Mouse (Mus musculus): ENCODE measurements around the gene Cd6. TPM values are rescaled to one million over a fixed set of nuclear protein-coding genes. Genes with fewer than 3 reads are reported as not detected.

Cd6 gene
- total and polyA plus RNA-seq, 3 experiments, result 0.09 to 0.73 (median 0.17) TPM

DNA sequence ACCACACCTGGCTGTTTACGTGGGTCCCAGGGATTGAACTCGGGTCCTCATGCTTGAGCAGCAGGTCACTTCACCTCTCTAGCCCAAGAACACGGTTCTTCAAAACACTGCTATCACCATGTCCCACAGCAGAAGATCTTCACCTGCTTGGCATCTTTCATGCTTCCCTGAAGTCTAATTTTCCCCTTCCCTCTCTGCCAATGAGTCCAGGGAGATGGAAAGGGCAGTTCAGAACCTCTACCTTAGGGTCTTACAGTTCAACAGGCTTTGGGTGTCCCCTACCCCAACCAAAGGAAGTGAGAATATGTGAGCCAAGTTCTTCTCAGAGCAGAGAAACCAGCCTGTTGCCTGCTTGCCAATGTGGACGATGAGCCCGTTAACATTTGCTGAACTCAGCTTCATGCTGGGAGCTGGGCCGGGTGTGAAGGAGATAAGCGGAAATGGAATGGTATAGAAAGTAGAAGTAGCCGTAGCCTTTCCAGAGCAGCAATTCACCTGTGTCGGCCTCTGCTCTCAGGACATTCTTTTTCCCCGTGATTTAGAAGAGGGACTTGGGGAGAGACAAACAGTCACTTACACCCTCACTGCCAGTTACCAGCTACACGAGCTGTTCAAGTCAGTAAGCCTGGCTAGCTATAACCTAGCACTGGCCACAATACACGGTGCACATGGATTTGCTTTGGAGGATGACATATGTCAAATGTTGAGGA is 21.2 kb downstream of the Cd6 start:
- H3K27ac ChIP-seq (ENCODE audit: insufficient read depth, low read depth), result no peak overlapping the region
- TF ChIP-seq KAT2A (IDR thresholded peaks at IDR 0.05; ENCODE audit: insufficient replicate concordance, low read length), result no peak
- TF ChIP-seq POLR2AphosphoS2 (IDR thresholded peaks at IDR 0.05; ENCODE audit: low read depth, low read length), result no peak
- TF ChIP-seq UBTF (IDR thresholded peaks at IDR 0.05; ENCODE audit: low read depth, low read length), result no peak
- no peak for TF ChIP-seq ELF1 (IDR thresholded peaks at IDR 0.05; ENCODE audit: low read depth, low read length)
- TF ChIP-seq ZC3H11A (IDR thresholded peaks at IDR 0.05; ENCODE audit: low read depth, low read length), result no peak
- TF ChIP-seq SMC3 (IDR thresholded peaks at IDR 0.05; ENCODE audit: low read depth, low read length), result no peak
- TF ChIP-seq TBP (conservative IDR thresholded peaks at IDR 0.05; ENCODE audit: low read depth, low read length), result no peak
- no peak for TF ChIP-seq CTCF (conservative IDR thresholded peaks at IDR 0.05 in 1 of 2, IDR thresholded peaks at IDR 0.05 in 1 of 2; ENCODE audit: low read depth in 2 of 2, low read length in 2 of 2)
- TF ChIP-seq MXI1 (IDR thresholded peaks at IDR 0.05; ENCODE audit: low read depth, low read length), result no peak
- TF ChIP-seq USF1 (IDR thresholded peaks at IDR 0.05; ENCODE audit: low read depth, low read length), result no peak
- TF ChIP-seq SIN3A (IDR thresholded peaks at IDR 0.05; ENCODE audit: low read length), result no peak
- no peak for TF ChIP-seq ETS1 (conservative IDR thresholded peaks at IDR 0.05; ENCODE audit: low read depth, low read length)
- no peak for TF ChIP-seq MEF2A (IDR thresholded peaks at IDR 0.05; ENCODE audit: borderline replicate concordance, low read depth, low read length)
- TF ChIP-seq PAX5 (IDR thresholded peaks at IDR 0.05; ENCODE audit: low read length), result no peak
- TF ChIP-seq E2F4 (IDR thresholded peaks at IDR 0.05; ENCODE audit: insufficient replicate concordance, low read depth, low read length), result no peak
- dilution Hi-C loops (cut with MboI; ENCODE audit: extremely low pct_ligation_motif_present, extremely low pct_unique_long_range_greater_than_20kb, low sequenced_read_pairs) (no loop called here), in situ Hi-C loops (cut with MboI; ENCODE audit: low pct_ligation_motif_present, low pct_unique_long_range_greater_than_20kb, low sequenced_read_pairs) (no loop called here)
- H3K4me2 ChIP-seq (ENCODE audit: insufficient read depth, low read depth, poor library complexity, severe bottlenecking), result no peak overlapping the region
- H3K36me3 ChIP-seq (replicated peaks in 1 of 2; ENCODE audit: control insufficient read depth in 1 of 2, insufficient read depth in 1 of 2, low read length in 1 of 2), result no peaks in the 10 kb centered on the region
- H3K4me3 ChIP-seq (replicated peaks in 1 of 3; ENCODE audit: low read depth in 2 of 3, low read length in 2 of 3, poor library complexity in 1 of 3), result no peak overlapping the region
- H3K79me2 ChIP-seq (replicated peaks; ENCODE audit: control insufficient read depth, extremely low read depth, insufficient read depth, poor library complexity, severe bottlenecking), result no peaks in the 10 kb centered on the region
- no peaks in the 10 kb centered on the region for H3K9me3 ChIP-seq (replicated peaks; ENCODE audit: low read length)
- no peaks in the 10 kb centered on the region for H3K27me3 ChIP-seq (replicated peaks)
- H3K4me1 ChIP-seq (ENCODE audit: control insufficient read depth in 1 of 2, insufficient read depth in 2 of 2), result peaks cover 0 to 9% of the 10 kb centered on the region in 2 experiments; a peak in 3 of 4 replicates
- DNase-seq (ENCODE audit: extremely low read depth), result no peak
- H3K9ac ChIP-seq (ENCODE audit: insufficient read depth, low read depth), result no peak overlapping the region

DNA sequence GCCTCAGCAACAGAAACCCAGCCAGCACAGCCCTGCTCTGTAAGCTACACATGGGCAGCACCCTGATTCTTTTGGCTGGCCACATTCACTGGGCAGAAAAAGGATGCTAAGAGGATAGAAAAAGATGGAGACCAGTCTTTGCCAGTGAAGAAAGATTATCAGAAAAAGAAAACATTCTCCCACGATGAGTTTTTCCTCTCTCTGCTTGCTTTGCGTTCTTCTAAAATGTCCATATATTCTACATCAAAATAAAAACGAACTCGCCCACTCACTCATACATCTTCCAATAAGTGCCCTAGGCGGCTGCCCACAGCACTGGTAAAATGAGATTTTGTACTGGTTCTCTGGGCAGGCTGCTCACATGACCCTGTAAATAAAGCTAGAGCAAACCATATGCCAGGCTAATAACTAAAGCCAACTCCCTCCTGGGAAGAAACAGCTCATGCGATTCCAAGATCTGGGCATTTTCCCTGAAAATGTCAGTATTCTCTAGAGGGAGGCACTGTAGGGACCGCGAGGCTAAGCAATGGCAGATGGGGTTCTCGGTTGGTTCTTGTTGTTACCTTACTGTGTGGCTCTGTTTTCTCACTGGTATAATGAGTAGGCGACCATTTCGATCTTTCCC is 24.1 kb downstream of the Cd6 start:
- H3K9me3 ChIP-seq (replicated peaks; ENCODE audit: low read length), result no peaks in the 10 kb centered on the region
- no peak overlapping the region for H3K27ac ChIP-seq (ENCODE audit: insufficient read depth, low read depth)
- TF ChIP-seq NELFE (IDR thresholded peaks at IDR 0.05; ENCODE audit: low read depth, low read length) (no peak), TBP (conservative IDR thresholded peaks at IDR 0.05; ENCODE audit: low read depth, low read length) (no peak), ELF1 (IDR thresholded peaks at IDR 0.05; ENCODE audit: low read depth, low read length) (no peak), USF2 (conservative IDR thresholded peaks at IDR 0.05; ENCODE audit: low read depth, low read length) (no peak), MAFK (IDR thresholded peaks at IDR 0.05; ENCODE audit: insufficient replicate concordance, low read length) (no peak), JUND (conservative IDR thresholded peaks at IDR 0.05; ENCODE audit: low read depth, low read length) (no peak), PAX5 (IDR thresholded peaks at IDR 0.05; ENCODE audit: low read length) (no peak), POLR2AphosphoS2 (IDR thresholded peaks at IDR 0.05; ENCODE audit: low read depth, low read length) (no peak), EP300 (IDR thresholded peaks at IDR 0.05; ENCODE audit: low read length) (no peak), MEF2A (IDR thresholded peaks at IDR 0.05; ENCODE audit: borderline replicate concordance, low read depth, low read length) (no peak), NRF1 (IDR thresholded peaks at IDR 0.05; ENCODE audit: low read depth, low read length) (no peak), USF1 (IDR thresholded peaks at IDR 0.05; ENCODE audit: low read depth, low read length) (no peak), BHLHE40 (IDR thresholded peaks at IDR 0.05; ENCODE audit: low read depth, low read length) (no peak), UBTF (IDR thresholded peaks at IDR 0.05; ENCODE audit: low read depth, low read length) (no peak), SIN3A (IDR thresholded peaks at IDR 0.05; ENCODE audit: low read length) (no peak), ZNF384 (IDR thresholded peaks at IDR 0.05; ENCODE audit: low read depth, low read length) (no peak), MYC (IDR thresholded peaks at IDR 0.05; ENCODE audit: low read depth, low read length) (no peak)
- no peak overlapping the region for H3K4me2 ChIP-seq (ENCODE audit: insufficient read depth, low read depth, poor library complexity, severe bottlenecking)
- in situ Hi-C loops (cut with MboI; ENCODE audit: low pct_ligation_motif_present, low pct_unique_long_range_greater_than_20kb, low sequenced_read_pairs), result no loop called here
- H3K4me1 ChIP-seq (ENCODE audit: control insufficient read depth in 1 of 2, insufficient read depth in 2 of 2), result peaks cover 4 to 15% of the 10 kb centered on the region in 2 experiments
- H3K36me3 ChIP-seq (replicated peaks in 1 of 2; ENCODE audit: control insufficient read depth in 1 of 2, insufficient read depth in 1 of 2, low read length in 1 of 2), result no peaks in the 10 kb centered on the region
- no peaks in the 10 kb centered on the region for H3K79me2 ChIP-seq (replicated peaks; ENCODE audit: control insufficient read depth, extremely low read depth, insufficient read depth, poor library complexity, severe bottlenecking)
- H3K4me3 ChIP-seq (replicated peaks in 1 of 3; ENCODE audit: low read depth in 2 of 3, low read length in 2 of 3, poor library complexity in 1 of 3), result no peak overlapping the region
- H3K27me3 ChIP-seq (replicated peaks), result no peaks in the 10 kb centered on the region
- dilution Hi-C loops (cut with MboI; ENCODE audit: extremely low pct_ligation_motif_present, extremely low pct_unique_long_range_greater_than_20kb, low sequenced_read_pairs), result no loop called here
- no peak for DNase-seq (ENCODE audit: extremely low read depth)
- H3K9ac ChIP-seq (ENCODE audit: insufficient read depth, low read depth), result no peak overlapping the region

Measured in CH12.LX (cell line).